Mouse (Mus musculus): ENCODE measurements around the gene Tmem163.

Gene Tmem163

DNA sequence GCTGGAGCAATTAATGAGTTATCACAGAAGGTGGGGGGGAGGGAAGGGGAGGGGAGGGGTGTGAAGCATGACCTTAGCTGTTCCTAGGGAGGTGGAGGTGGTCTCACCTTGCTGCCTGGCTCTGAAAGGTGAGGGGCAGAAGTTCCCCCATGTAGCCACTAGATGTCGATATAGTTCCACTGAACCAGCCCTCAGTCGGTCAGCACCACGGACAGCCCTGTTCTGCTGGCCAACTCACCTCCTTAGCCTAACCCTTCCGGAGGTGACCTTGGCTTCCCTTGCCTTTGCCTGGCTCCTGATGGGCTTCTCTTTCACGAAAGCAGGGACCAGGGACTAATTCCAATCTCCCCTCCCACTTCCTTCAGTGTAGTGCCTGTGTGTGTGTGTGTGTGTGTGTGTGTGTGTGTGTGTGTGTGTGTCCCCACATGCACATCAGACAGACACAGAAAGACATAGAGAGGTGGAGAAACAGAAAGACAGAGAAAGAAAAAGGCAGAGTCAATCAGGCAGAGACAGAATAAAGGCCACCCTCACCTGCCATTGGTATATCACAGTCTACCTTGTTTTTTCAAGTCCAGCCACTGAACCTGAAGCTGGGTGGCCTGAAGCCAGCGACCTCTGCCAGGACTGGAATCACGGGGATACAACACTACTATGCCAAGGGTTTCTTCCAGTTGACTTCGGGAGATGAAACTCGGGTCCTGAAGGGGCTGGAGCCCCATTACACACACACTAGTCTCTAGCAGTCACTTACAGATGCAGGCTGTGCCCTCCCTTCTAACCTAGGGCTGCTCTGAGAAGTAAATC, 182.4 kb downstream of the Tmem163 start:
- peak; percentile 21 for DNase-seq (ENCODE audit: low spot score)

DNA sequence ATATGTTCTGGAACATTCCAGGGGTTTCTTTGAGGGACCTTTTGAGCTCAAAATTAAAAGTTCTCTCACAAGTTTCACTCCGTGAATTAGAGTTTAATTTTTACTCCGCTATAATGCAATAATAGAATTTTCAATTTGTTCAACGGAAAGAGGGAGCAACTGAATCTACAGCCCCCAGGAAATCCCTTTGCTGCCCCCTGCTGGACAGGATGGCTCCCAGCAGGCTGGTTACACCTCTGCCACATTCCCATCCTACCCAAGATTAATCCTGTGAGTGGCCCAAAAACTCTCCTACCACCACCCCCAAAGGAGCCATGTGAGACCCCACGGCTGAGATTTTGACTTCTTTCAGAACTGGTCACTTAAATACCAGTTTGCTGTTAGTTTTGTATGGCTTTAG, 192.2 kb downstream of the Tmem163 start:
- DNase-seq (ENCODE audit: low spot score) = peak; percentile 30

DNA sequence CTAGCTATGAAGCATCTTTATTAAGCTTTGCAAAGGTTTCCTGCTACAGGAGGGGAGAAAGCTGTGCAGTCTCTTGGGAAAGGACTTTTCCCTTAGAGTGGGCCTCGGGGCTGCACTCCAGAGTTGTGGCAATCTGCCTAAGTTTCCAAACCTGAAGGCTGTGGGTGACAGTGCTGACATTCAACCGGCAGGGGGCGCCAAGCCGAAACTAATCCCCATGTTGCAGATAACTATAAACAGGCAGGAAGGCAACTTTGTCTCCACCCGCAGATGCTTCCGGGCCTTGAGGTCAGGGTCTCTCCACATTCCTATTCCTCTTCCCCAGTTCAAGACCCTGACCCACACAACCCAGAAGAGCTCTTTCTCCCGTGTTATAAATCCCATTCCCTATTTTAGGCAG, 194.5 kb downstream of the Tmem163 start:
- DNase-seq (ENCODE audit: low spot score) = peak; percentile 29

DNA sequence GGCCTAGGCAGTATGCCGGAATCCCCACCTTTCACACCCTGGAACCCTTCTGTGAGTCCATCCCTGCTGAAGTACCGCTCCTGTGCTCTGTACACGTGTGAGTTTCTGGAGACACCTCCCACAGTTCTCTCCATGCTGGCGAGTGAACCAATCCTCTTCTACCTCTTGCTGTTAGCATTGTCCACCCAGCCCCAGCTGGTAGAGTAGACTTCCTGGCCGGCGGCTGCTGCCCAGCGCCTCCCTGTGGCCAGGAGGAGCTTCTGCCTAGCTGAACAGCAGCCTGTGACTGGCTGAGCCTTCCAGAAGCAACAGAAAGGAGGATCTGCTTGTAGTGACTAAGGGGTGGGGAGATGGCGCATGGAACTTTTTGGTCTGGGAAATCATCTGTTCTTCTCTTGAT, 195.2 kb downstream of the Tmem163 start:
- DNase-seq (ENCODE audit: low spot score) = no peak

DNA sequence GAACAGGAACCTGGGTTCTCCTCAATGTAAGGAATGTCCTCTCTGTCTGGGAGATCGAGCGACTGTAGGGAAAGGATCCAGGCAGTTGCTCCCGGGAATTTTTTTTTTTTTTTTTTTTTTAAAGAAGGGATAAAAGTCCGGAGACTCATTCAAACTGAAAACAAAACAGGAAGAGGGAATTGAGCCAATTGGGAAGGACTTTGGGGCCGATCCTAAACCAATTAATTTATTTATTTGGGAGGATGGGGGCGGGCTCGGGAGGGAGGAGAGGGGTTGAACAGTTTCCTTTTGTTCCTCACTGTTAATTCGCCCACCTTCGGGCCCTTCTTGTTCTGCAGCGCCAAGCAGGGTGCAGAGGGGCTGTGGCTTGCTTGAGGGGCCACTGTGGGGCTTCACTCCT, 196.4 kb downstream of the Tmem163 start:
- no peak for DNase-seq (ENCODE audit: low spot score)

GRCm38 (mm10) chr1:127475756-127476155, 203.6 kb downstream of the Tmem163 start:
- no peak for DNase-seq (ENCODE audit: low spot score)

DNA sequence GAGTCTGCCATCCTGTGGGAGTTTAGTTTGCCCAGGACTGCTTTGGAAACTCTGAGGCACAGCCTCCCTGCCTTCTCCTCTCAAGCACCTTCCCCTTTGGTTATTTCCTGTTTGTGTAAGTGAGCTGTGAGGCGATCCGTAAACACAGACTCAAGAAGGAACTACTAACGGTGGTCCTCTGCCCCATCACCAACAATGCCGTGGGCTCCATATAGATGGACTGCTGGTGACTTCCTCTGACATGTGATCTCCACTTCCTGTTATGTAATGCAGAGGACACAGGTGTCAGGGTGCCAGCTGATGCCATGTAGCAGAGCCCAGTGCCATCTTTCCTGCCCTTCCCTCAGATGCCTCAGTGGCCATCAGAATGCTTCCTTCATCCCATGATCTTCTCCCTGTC, 209.2 kb downstream of the Tmem163 start:
- DNase-seq (ENCODE audit: low spot score) = no peak

DNA sequence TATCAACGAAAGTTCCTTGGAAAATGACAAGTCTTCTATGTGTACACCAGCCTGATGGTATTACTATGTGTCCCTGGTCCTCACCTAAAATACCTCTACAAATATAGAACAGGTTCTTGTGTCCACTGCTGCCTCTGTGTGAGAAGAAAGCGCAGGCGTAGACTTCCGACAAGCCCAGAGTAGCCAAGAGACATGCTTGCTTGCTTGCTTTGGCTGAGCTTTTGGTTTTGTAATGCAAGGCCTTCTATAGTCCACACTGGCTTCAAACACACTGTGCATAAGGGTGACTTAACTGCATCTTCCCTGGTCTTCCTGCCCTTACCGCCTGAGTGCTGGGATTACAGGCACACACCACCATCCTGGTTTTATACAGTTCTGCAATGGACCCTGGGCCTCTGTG, 212.1 kb downstream of the Tmem163 start:
- no peak for DNase-seq (ENCODE audit: low spot score)

DNA sequence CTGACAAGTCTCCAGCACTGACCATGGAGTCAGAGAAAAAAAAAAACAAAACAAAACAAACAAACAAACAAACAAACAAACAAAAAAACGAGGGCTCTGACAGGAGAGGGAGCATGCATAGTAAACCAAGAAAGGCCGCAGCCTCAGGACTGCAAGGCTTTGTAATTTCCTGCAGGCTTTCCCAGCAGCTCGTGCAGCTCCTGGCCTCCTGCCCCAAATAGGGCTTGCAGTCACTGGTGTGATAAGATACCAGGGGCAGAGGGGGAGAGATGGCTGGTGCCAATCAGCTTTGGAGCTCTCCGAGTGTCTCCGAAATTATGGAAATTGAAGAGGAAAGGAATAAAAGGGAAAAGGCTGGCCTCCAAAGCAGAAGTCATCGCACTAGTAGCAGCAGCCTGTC, 214.1 kb downstream of the Tmem163 start:
- DNase-seq (ENCODE audit: low spot score) = no peak

DNA sequence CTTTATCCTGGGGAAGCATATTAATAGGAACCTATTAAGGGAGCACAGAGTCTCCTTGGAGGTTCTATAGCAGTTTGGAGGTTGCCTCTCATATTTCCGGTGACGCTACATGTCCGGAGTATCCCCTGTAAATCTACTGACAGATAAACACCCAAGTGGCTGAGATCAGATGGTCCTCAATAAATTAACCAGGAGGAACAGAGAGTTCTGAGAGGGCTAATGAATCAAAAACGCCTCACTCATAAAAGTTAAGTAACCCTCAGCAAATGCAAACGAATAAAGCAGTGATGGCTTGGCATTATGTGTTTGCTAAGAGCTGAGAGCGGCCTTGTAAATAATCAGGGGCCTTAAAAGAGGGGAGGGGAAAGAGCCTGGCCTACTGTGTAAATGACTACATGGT, 215.3 kb downstream of the Tmem163 start:
- no peak for DNase-seq (ENCODE audit: low spot score)

DNA sequence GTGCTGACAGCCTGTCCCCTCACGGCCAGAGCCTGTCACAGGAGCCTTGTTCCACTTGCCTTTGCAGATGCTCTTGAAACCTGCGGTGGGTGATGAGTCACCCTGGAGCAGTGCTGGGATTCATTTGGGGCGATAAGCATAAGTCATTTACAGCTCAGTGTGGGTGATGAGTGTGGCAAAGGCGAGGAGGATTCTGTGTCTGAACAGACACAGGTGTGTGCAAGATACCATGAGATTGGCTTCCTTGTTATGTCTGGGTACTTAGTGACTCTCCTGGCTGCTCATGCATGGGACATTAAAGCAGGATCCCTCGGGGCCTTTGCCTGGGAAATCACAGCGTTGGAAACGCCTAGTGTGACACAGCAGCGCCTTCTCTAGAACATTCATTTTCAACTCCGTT, 218.3 kb downstream of the Tmem163 start:
- no peak for DNase-seq (ENCODE audit: low spot score)

GRCm38 (mm10) chr1:127459576-127459975, 219.8 kb downstream of the Tmem163 start:
- no peak for DNase-seq (ENCODE audit: low spot score)

- DNase-seq (ENCODE audit: low spot score) = peak; percentile 38
Measured at GRCm38 (mm10) chr1:127459015-127459451, 220.3 kb downstream of the Tmem163 start.

GRCm38 (mm10) chr1:127453397-127453796, 226.0 kb downstream of the Tmem163 start:
- DNase-seq (ENCODE audit: low spot score) = no peak

- no peak for DNase-seq (ENCODE audit: low spot score)
Measured at GRCm38 (mm10) chr1:127444836-127445485, 234.4 kb downstream of the Tmem163 start.

- no peak for DNase-seq (ENCODE audit: low spot score)
Measured at GRCm38 (mm10) chr1:127442880-127443877, 236.2 kb downstream of the Tmem163 start.

GRCm38 (mm10) chr1:127441736-127442135, 237.6 kb downstream of the Tmem163 start:
- DNase-seq (ENCODE audit: low spot score) = no peak

GRCm38 (mm10) chr1:127441007-127441406, 238.3 kb downstream of the Tmem163 start:
- DNase-seq (ENCODE audit: low spot score) = no peak

DNA sequence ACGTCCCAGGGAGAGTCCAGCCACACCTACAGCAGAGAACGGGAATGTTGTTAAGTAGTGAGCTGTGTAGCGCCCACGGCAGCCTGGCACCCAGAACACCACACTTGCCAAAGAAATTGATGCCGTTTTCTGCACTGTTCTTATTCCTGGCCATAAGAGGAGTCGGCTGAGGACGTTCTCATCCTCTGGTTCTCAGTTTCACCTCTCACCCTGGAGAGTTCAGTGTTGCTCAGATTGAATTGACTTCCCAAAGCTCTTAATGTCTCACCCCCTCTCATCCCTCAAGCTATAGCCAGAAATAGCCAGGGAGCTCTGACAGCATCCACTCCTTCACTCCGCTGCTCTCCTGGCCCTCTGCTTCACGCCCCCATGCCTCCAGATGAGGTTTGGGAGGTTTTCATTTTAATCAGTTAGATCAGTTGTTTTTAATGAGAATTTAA, 239.9 kb downstream of the Tmem163 start:
- no peak for DNase-seq (ENCODE audit: low spot score)

- no peak for DNase-seq (ENCODE audit: low spot score)
Measured at GRCm38 (mm10) chr1:127437091-127437490, 242.3 kb downstream of the Tmem163 start.

Measured in T-cell, adult 2 months (primary cell).